Mouse (Mus musculus): ENCODE measurements at regions not wholly inside any gene's neighbourhood (a gene's known extent, or its start where the extent isn't known, plus 50 kb on each side); places are given as distances from the start of the nearest gene placed in this dataset.

GRCm38 (mm10) chr11:111857288-111857687 lies 791.3 kb downstream of the Kcnj2 start:
- no peak for DNase-seq

- no peak for DNase-seq
Observed at GRCm38 (mm10) chr11:111858111-111858510, 792.1 kb downstream of the Kcnj2 start.

GRCm38 (mm10) chr11:111865143-111865542 lies 799.2 kb downstream of the Kcnj2 start:
- no peak for DNase-seq

GRCm38 (mm10) chr11:111875406-111875805 lies 809.4 kb downstream of the Kcnj2 start:
- no peak for DNase-seq

- DNase-seq, result no peak
Observed at GRCm38 (mm10) chr11:111880146-111880545, 814.2 kb downstream of the Kcnj2 start.

GRCm38 (mm10) chr11:111890026-111890425 lies 824.1 kb downstream of the Kcnj2 start:
- DNase-seq, result no peak

GRCm38 (mm10) chr11:111893861-111894260 lies 827.9 kb downstream of the Kcnj2 start:
- DNase-seq, result no peak

GRCm38 (mm10) chr11:111895221-111896200 lies 829.5 kb downstream of the Kcnj2 start:
- no peak for DNase-seq

GRCm38 (mm10) chr11:111897001-111897400 lies 831.0 kb downstream of the Kcnj2 start:
- no peak for DNase-seq

GRCm38 (mm10) chr11:111904086-111904485 lies 838.1 kb downstream of the Kcnj2 start:
- DNase-seq, result peak; percentile 8 to 40

GRCm38 (mm10) chr11:111913891-111914290 lies 847.9 kb downstream of the Kcnj2 start:
- no peak for DNase-seq

GRCm38 (mm10) chr11:111926336-111926735 lies 855.7 kb upstream of the Sox9 start:
- no peak for DNase-seq

- DNase-seq, result no peak
Observed at GRCm38 (mm10) chr11:111929366-111929765, 852.7 kb upstream of the Sox9 start.

GRCm38 (mm10) chr11:111932052-111932451 lies 850.0 kb upstream of the Sox9 start:
- DNase-seq, result no peak

GRCm38 (mm10) chr11:111944282-111944681 lies 837.7 kb upstream of the Sox9 start:
- no peak for DNase-seq

- peak in 1 of 2 experiments; percentile 6 for DNase-seq
Observed at GRCm38 (mm10) chr11:111945806-111946205, 836.2 kb upstream of the Sox9 start.

GRCm38 (mm10) chr11:111947671-111948070 lies 834.4 kb upstream of the Sox9 start:
- DNase-seq, result peak; percentile 37 to 61

GRCm38 (mm10) chr11:111953421-111953820 lies 828.6 kb upstream of the Sox9 start:
- DNase-seq, result no peak

GRCm38 (mm10) chr11:111957721-111958287 lies 824.2 kb upstream of the Sox9 start:
- DNase-seq, result no peak

GRCm38 (mm10) chr11:111961047-111961837 lies 820.8 kb upstream of the Sox9 start:
- DNase-seq, result no peak

- DNase-seq, result no peak
Observed at GRCm38 (mm10) chr11:111961846-111962245, 820.2 kb upstream of the Sox9 start.

- no peak for DNase-seq
Observed at GRCm38 (mm10) chr11:111964066-111964465, 818.0 kb upstream of the Sox9 start.

GRCm38 (mm10) chr11:111966401-111966800 lies 815.6 kb upstream of the Sox9 start:
- peak in 1 of 2 experiments; percentile 4 for DNase-seq

Data from kidney, postnatal 36 days (tissue).